Mouse (Mus musculus): ENCODE results near the gene Dleu7.

Gene Dleu7

DNA sequence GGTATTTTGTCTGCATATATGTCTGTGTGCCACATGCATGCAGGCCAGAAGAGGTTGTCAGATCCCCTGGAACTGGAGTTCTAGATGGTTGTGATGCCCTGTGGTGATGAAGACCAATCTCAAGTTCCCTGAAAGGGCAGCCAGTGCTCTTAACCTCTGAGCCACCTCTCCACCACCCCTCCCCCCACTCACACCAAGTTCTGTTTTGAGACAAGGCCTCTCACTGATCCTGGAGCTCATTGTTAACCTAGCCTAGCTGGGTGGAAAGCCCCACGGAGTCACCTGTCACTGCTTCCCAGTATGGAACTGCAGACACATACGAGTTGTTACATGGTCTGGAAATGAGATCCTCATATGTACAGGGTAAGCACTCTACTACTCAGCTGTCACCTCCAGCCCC lies 9.9 kb downstream of the Dleu7 start:
- no peak for DNase-seq

DNA sequence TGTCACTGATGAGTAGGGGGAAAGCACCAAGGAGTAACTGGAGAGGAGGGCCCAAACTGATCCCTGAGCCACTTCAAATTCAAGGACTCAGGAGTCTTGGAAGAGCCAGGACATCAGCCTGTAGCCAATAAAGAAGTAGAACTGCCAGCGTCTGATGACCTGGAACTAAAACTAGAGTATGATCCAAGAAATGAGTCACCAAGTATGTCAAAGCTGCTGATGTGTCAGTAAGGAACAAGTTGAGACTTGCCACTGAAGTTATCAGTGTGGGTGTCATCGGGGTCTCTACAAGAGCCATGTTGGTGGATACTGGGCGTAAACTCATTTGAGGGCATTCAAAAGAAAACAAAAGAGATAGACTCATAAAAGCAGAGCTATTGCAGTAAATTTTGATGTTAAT lies 19.2 kb downstream of the Dleu7 start:
- DNase-seq: no peak

DNA sequence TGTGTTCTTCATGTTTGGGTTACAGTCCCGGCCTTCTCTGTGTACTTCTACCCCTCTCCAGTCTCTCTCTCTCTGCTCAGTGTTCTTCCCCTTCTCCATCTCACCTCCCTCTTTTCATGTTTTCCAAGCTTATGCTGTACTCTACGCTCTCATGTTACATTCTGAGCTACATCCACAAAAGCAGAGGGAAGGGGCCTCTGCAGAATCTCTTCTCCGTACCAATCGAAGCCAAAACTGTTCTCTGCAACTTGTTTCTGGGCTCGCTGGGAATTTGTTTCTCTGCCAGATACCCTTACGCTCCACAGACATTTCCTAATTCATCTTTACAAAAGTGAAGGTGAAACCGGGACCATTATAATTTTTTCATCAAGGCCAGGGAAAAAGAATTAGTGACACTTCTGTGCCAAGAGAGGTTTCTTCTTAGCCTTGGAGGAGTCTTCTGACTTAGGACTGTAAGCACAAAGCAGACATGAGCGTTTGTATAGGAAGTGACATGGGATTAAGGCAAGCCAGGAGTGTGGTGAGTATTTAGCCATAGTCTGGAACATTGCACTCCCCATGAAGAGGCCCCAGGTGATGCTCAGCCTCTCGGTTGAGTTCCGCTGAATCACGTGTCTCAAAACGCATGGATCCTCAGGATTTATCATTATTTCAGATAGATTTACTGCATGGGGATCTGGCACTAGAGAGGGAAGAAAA lies 22.0 kb downstream of the Dleu7 start:
- no peak for DNase-seq

DNA sequence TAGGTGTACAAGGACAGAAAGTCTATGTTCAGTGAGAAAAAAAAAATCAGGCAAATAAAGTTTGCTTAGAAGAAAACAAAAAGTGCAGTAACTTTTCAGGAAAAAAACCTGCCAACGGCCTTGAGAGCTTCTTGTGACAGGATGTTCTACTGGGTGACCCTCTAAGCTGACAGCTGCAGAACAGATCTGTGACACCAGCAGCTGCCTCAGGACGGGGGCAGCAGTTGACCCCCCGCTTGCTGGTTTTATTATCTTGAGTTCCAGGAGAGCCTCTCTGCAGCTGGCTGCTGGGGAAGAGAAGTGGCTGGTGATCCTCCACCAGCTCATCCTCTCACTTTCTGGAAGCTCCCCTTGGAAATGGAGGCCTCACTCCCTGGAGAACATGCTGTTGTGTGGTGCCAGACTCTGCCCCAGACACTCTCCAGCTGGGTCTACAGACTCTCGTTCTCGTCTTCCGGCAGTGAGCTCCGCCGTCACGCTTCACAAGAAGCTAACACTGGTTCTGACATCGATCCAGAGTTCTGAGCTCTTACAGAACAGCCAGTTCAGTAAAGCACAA lies 33.8 kb downstream of the Dleu7 start:
- DNase-seq: peak; percentile 29

DNA sequence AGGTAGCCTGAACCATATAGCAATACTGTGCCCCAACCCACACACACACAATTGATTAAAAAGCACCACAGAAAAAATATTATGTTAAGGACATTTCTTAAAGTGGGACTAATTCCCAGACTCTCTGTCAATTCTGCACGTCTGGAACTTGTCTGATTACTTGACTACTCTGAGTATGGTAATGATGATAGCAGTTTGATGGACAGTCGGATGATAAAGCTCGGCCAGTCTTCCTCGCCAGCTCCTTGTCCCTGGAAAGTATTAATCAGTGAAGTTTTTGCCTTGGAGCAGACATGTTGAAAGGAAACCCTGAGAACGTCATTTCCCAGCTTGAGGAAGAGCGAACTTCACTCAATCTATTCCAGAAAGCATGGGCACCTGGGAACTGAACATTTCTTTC lies 34.7 kb downstream of the Dleu7 start:
- no peak for DNase-seq

DNA sequence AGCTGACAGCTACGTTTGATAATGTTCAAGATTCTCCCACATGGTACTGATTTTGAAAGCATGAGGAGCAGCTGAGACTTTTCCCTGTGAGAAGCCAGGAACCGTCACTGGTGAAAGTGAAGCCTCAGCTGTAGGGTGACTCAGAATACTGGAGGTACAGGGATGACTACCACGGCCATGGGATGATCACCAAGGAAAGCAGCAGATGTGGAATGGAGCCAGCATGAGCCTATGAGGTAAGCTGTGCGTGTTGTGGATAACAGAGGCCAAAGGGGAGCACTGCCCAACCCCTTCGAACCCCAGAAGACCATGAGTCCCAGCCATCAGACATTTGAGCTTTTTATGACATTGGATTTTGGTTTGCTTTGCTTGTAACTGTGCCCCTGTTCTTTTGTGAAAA lies 36.8 kb downstream of the Dleu7 start:
- no peak for DNase-seq

DNA sequence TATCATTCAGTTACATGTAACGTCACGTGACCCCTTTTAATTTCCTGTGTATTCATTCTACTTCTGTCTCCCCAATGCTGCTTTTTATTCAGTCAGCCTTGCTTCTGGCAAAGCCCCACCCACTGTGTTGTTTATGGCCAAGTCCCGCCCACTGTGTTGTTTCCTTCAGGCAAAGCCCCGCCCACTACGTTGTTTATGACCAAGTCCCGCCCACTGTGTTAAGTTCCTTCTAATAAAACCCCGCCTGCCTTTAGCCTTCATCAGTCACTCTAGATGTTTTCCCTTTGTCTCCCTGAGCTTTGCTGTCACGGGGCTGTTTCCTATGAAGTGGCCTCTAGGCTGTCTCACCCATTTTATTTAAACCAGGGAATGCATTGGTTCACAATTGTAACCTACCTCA lies 38.5 kb downstream of the Dleu7 start:
- no peak for DNase-seq

DNA sequence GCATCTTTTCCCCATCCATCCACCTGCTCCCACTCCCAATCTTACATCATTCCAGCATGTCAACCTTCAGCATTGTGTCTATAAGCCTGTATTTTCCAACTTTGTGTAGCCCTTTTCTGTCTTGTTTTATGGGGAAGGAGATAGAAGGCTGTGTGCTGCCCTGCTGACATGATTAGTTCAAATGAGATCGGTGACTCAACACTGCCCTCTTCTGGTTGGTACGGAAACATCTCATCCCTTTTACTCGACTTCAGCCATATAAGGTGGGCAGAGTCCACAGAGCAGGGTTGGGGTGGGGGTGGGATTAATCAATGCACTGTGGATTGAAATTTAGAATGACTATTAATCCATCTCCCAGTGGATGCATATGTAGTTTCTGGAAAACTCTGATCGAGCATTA lies 40.8 kb downstream of the Dleu7 start:
- DNase-seq: peak; percentile 70

DNA sequence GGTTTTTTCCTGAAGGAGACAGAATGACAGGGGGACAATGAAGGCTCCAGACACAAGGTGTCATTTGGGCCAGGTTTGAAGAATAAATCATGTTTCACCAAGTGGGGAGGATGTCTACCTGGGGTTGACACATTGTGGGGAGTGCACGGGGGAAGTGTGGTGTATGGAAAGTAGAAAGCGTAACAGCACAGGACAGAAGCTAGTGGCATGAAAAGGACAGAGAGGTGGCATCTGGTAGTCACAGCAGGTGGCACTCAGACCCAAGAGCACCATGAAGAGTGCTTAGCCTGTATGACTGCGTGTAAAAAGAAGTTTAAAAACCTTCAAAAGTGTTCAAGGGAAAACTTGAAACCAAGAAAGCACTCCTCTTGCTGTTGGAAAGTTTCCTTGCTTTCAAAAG lies 42.8 kb downstream of the Dleu7 start:
- no peak for DNase-seq

DNA sequence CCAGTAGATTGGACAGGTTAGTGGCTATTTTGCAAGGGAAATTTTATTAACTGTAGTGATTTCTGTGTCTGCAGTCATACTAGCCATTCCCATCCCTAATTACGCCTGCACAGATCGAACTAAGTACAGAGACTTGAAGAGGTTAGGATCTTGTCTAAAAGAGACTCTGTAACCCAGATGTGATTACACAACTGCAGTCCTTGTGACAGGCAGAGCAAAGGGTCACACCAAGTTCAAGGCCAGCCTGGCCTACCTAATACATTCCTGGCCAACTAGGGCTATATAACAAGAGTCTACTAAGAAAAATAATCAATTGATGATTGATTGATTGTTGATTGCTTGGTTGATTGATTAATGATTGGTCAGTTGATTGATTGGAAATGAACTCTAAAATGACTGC lies 43.6 kb downstream of the Dleu7 start:
- DNase-seq: no peak

DNA sequence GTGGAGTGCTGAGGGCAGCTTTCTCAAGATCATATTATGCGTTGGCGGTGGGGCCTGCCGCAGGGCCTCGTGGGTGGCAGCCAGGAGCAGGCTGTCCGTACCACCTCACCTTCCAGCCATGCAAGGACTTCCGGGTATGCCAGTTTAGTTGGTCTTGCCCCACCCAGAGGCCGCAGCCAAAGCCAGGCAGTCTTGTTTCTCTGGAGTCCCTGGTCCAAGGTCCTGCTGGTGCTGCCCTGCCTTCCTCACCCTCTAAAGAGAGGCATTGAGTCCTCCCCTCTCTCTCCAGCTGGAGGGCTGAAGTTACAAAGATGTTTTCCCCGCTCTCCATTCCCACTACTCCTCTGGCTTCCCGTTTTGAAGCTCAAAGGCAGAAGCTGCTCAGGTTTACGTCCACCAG lies 44.1 kb downstream of the Dleu7 start:
- no peak for DNase-seq

DNA sequence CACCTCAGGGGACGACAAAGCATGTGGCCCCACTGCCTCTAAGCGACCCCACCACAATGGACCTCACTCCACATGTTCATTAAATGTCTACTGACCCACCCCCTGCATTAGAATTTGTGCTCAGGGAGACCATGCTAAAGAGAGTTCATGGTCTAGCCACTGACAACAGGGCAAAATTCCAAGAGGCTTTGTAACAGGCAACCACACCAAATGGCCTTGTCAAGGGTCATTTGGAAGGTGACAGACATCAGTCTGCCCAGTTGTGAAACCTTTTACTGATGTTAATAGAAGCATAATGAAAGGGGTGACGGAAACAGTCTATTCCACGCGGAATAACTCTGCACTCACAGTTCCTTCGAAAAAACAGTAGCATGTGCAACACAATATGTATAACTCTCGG lies 44.5 kb downstream of the Dleu7 start:
- no peak for DNase-seq

DNA sequence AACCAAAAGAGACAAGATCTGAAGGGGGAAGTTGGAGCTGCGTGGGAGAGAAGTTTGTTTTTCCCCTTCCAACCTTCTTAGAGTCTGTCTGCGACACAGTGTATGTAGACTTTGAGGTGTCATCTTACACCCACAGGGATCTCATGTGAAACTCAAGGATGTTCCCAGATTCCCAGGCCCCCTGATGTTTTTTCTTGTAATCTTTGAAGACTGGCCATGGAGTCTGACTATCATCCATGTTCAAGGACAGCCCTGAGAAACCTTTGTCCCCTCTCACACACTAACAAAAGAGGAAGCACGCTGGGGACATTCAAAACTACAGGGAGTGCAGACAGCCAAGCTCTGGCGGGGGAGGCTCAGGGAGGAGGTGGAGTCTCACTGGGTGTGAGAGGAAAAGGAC lies 47.3 kb downstream of the Dleu7 start:
- no peak for DNase-seq

DNA sequence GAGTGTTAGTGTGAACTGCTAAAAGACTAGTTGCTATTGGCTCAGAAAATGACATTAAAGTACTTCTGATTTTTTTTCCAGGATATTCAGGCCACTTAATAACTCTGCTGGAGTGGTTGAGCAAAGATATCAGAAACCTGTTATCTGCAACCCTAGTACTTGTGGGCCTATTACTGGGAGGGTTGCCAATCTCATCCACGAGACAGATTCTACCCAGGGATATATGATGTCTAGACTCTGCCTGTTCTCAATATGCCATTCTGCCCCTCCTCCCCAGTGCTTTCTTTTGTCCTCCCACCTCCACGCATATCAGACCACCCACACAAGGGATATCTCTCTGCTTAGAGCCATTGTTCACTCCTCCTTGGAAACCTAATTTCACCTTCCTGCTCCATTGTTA lies 49.3 kb downstream of the Dleu7 start:
- no peak for DNase-seq

DNA sequence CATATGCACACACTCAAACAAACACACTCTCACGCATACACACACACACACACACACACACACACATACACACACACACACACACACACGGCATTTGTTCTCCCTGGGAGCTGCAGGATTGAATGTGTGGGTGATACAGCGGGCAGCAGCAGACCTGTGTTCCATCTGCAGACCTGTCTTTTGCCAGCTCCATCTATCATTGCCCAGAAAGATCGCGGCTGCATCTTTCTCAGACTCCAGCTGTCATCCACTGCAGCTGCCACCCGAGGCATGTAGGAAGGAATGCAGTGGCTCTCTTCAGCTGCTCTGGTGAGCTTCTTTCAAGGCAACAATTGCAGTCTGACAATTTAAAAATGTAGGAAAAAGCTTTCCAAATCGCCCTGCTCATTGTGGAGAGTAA lies 56.9 kb downstream of the Dleu7 start:
- no peak for DNase-seq

DNA sequence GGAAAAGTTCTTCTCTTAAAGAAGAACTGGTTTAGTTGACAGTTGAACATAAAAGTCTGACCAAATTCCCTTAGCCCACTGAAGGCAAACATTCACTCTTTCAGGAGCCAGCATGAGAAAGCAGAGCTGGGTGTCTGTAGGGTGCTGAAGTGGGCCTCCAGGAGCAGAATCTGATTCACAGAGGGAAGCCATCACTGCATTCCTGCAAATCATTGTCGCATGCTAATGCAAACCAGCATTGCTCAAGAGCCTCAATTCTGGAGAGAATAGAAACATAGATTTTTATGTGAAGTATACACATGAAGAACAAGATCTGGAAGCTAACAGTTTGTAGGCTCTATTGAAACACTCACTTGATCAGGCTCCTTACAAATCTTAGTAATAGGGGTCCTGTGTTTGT lies 57.6 kb downstream of the Dleu7 start:
- no peak for DNase-seq

DNA sequence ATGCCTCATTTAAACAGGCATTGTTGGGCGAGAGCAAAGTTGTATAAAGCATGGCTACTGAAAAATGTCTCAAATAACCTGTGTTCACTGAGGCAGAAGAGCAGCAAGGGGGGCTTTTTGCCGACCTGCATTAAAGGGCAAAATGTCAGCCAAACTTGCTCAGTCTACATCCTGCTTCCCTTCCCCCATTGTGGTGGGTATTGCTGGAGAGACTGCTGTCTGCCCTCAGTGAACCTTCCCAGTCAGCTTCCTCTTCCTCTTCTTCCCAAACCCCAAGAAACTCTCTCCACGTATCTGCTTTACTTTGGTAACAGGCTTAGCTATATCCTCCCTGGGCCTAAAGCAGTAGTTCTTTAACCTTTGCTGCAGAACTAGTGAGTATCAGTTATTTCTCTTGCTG lies 61.9 kb downstream of the Dleu7 start:
- no peak for DNase-seq

DNA sequence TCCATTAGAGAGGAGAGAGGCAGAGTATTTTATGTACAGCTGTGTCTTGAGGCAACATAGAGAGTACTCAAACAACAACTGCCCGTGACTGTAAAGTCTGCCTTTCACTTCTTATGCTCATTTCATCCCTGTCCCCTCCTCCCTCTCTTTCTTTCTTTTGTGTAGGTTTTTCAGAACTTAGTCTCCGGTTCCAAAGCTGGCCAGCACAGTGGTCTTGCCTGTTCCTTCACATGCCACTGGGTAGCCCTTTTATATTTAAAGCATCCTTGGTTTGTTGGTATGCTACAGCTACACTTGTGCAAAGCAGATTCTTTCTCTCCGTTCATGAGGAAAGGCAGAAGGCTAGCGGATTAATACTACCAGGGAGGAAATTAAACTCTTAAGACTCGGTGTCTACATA lies 65.7 kb downstream of the Dleu7 start:
- DNase-seq: no peak

DNA sequence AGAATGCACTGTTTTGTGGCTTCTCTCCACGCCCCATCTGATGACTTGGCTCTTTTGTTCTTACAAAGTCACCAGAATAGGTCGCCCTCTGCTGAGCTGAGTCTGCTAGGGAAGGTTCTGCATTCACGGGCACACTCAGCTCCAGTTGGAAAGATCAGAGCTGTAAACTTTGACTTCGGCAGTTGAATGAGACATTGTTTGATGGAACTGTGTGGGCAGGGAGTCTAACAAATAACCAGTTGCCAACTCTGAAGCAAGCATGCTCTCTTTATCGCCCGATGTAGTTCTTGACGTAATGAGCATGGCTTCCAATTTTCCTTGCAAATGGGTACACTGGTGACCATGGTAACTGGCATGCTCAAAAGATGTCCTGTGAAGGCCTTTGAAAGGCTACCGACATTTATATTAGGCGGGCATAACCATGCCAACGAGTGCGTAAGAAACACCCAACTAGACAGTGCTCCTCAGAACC lies 66.2 kb downstream of the Dleu7 start:
- DNase-seq: peak; percentile 35
